Mouse (Mus musculus) thymus, adult 2 months (tissue): ENCODE measurements at regions not wholly inside any gene's neighbourhood (a gene's known extent, or its start where the extent isn't known, plus 50 kb on each side); places are given as distances from the start of the nearest gene placed in this dataset.

ENCODE experiments used
- DNase-seq: peaks from one replicate; pipeline ENCODE4 v3.0.0; 2021
- H3K27ac ChIP-seq: fragments of 200-500 bp; 2 replicates; pipeline ENCODE4 v1.5.1; 2012; ENCODE audit warnings: low read length, control low read depth; ENCODE audit not compliant: control insufficient read depth, insufficient read depth
- H3K27me3 ChIP-seq: fragments of 200-500 bp; 2 replicates; pipeline ENCODE4 v1.6.1; 2012; ENCODE audit warnings: mild to moderate bottlenecking, low read length, moderate library complexity, mixed read lengths; ENCODE audit not compliant: control insufficient read depth, insufficient read depth
- H3K36me3 ChIP-seq: fragments of 200-500 bp; 2 replicates; pipeline ENCODE4 v1.6.1; 2012; ENCODE audit warnings: mild to moderate bottlenecking, low read length, moderate library complexity; ENCODE audit not compliant: control insufficient read depth, insufficient read depth
- H3K4me1 ChIP-seq: fragments of 200-500 bp; replicated peaks from 2 replicates; pipeline ENCODE4 v1.6.1; 2012; ENCODE audit warnings: low read length; ENCODE audit not compliant: control insufficient read depth, insufficient read depth
- H3K4me3 ChIP-seq: fragments of 200-500 bp; 2 replicates; pipeline ENCODE4 v1.5.1; 2012; ENCODE audit warnings: mild to moderate bottlenecking, low read length, control low read depth, moderate library complexity; ENCODE audit not compliant: control insufficient read depth, insufficient read depth
- CTCF ChIP-seq: fragments of 200-500 bp; IDR thresholded peaks from 2 replicates; pipeline ENCODE4 v1.5.1; 2012; ENCODE audit warnings: mild to moderate bottlenecking, control low read depth, low read length, moderate library complexity, borderline replicate concordance; ENCODE audit not compliant: control insufficient read depth, poor library complexity, insufficient read depth; ENCODE audit errors: extremely low read depth
- POLR2A ChIP-seq: fragments of 200-500 bp; IDR thresholded peaks from 2 replicates; pipeline ENCODE4 v1.6.1; 2012; ENCODE audit warnings: mild to moderate bottlenecking, low read length, control low read depth, moderate library complexity; ENCODE audit not compliant: control insufficient read depth, poor library complexity, insufficient read depth; ENCODE audit errors: extremely low read depth
- WGBS: fragments of 180-500 bp; shearing (Covaris S2); methylation state at CpG from one replicate; pipeline ENCODE4 v1.1.7; 2018; 5-methylcytosine and 5-hydroxymethylcytosine counted together

GRCm38 (mm10) chr4:131549581-131549980 lies 288.5 kb downstream of the Ptpru start:
- 82% methylated on average over 12 of the region's 12 CpGs for WGBS
- Histone ChIP-seq H3K4me3 (no peak overlapping the region), H3K36me3 (no peaks in the 10 kb centered on the region), H3K4me1 (no peaks in the 10 kb centered on the region), H3K27ac (no peak overlapping the region), H3K27me3 (no peaks in the 10 kb centered on the region)
- DNase-seq, result no peak
- TF ChIP-seq CTCF, result no peak
- no peak for TF ChIP-seq POLR2A

- H3K36me3 ChIP-seq, result no peaks in the 10 kb centered on the region
- TF ChIP-seq CTCF (no peak), POLR2A (no peak)
- H3K27me3 ChIP-seq, result no peaks in the 10 kb centered on the region
- H3K27ac ChIP-seq, result no peak overlapping the region
- 95% methylated on average over 5 of the region's 5 CpGs for WGBS
- no peak overlapping the region for H3K4me3 ChIP-seq
- DNase-seq, result no peak
- H3K4me1 ChIP-seq, result no peaks in the 10 kb centered on the region
Measured at GRCm38 (mm10) chr4:131558513-131558912, 279.6 kb downstream of the Ptpru start.

GRCm38 (mm10) chr4:131563851-131564250 lies 274.2 kb downstream of the Ptpru start:
- Histone ChIP-seq H3K36me3 (no peaks in the 10 kb centered on the region), H3K27me3 (no peaks in the 10 kb centered on the region), H3K4me1 (no peaks in the 10 kb centered on the region), H3K4me3 (no peak overlapping the region), H3K27ac (no peak overlapping the region)
- TF ChIP-seq CTCF (no peak), POLR2A (no peak)
- WGBS, result 81% methylated on average over 4 of the region's 4 CpGs
- no peak for DNase-seq

GRCm38 (mm10) chr4:131565203-131565602 lies 272.9 kb downstream of the Ptpru start:
- no peak overlapping the region for H3K4me3 ChIP-seq
- H3K4me1 ChIP-seq, result no peaks in the 10 kb centered on the region
- H3K27me3 ChIP-seq, result no peaks in the 10 kb centered on the region
- DNase-seq, result no peak
- 82% methylated on average over 7 of the region's 7 CpGs for WGBS
- H3K36me3 ChIP-seq, result no peaks in the 10 kb centered on the region
- TF ChIP-seq CTCF, result no peak
- no peak for TF ChIP-seq POLR2A
- H3K27ac ChIP-seq, result no peak overlapping the region

- no peaks in the 10 kb centered on the region for H3K27me3 ChIP-seq
- H3K36me3 ChIP-seq, result no peaks in the 10 kb centered on the region
- 93% methylated on average over 2 of the region's 2 CpGs for WGBS
- no peak overlapping the region for H3K27ac ChIP-seq
- no peak overlapping the region for H3K4me3 ChIP-seq
- H3K4me1 ChIP-seq, result no peaks in the 10 kb centered on the region
- no peak for DNase-seq
- TF ChIP-seq POLR2A (no peak), CTCF (no peak)
Measured at GRCm38 (mm10) chr4:131567241-131567640, 270.8 kb downstream of the Ptpru start.

GRCm38 (mm10) chr4:131569156-131569555 lies 268.9 kb downstream of the Ptpru start:
- whole genome bisulfite sequencing, result 61% methylated on average over 5 of the region's 5 CpGs
- DNase-seq, result no peak
- no peak overlapping the region for H3K4me3 ChIP-seq
- H3K36me3 ChIP-seq, result no peaks in the 10 kb centered on the region
- no peak overlapping the region for H3K27ac ChIP-seq
- TF ChIP-seq POLR2A (no peak), CTCF (no peak)
- H3K4me1 ChIP-seq, result no peaks in the 10 kb centered on the region
- H3K27me3 ChIP-seq, result no peaks in the 10 kb centered on the region

GRCm38 (mm10) chr4:131577571-131577970 lies 260.5 kb downstream of the Ptpru start:
- TF ChIP-seq CTCF (no peak), POLR2A (no peak)
- 77% methylated on average over 4 of the region's 4 CpGs for WGBS
- H3K4me3 ChIP-seq, result no peak overlapping the region
- no peak for DNase-seq
- H3K36me3 ChIP-seq, result no peaks in the 10 kb centered on the region
- H3K4me1 ChIP-seq, result no peaks in the 10 kb centered on the region
- H3K27ac ChIP-seq, result no peak overlapping the region
- no peaks in the 10 kb centered on the region for H3K27me3 ChIP-seq
